Mouse (Mus musculus) G1E (cell line): ENCODE measurements around the gene Pax5.

ENCODE experiments used
- CTCF ChIP-seq: IDR thresholded peaks from 2 replicates; pipeline ENCODE4 v1.5.1; 2012; ENCODE audit warnings: low read depth, low read length, inconsistent platforms, mixed read lengths
- GATA1 ChIP-seq: IDR thresholded peaks from 2 replicates; pipeline ENCODE4 v1.6.1; 2012; ENCODE audit warnings: borderline replicate concordance, low read length, inconsistent platforms, mixed read lengths
- GATA2 ChIP-seq: IDR thresholded peaks from 2 replicates; pipeline ENCODE4 v1.6.1; 2012; ENCODE audit warnings: low read depth, low read length, inconsistent platforms, borderline replicate concordance
- POLR2AphosphoS5 ChIP-seq: IDR thresholded peaks from 2 replicates; pipeline ENCODE4 v1.6.1; 2012; ENCODE audit warnings: low read depth, low read length, inconsistent platforms; ENCODE audit not compliant: insufficient replicate concordance
- TAL1 ChIP-seq: conservative IDR thresholded peaks from 2 replicates; pipeline ENCODE4 v1.6.1; 2012; ENCODE audit warnings: low read depth, low read length, inconsistent platforms, mixed read lengths

- TF ChIP-seq CTCF (no peak), GATA1 (no peak), POLR2AphosphoS5 (no peak), GATA2 (no peak), TAL1 (no peak)
Observed at GRCm38 (mm10) chr4:44502196-44502867, 208.0 kb downstream of the Pax5 start.
